Mouse (Mus musculus): Measurements from ENCODE around the gene Mvb12a.

Mvb12a gene

DNA sequence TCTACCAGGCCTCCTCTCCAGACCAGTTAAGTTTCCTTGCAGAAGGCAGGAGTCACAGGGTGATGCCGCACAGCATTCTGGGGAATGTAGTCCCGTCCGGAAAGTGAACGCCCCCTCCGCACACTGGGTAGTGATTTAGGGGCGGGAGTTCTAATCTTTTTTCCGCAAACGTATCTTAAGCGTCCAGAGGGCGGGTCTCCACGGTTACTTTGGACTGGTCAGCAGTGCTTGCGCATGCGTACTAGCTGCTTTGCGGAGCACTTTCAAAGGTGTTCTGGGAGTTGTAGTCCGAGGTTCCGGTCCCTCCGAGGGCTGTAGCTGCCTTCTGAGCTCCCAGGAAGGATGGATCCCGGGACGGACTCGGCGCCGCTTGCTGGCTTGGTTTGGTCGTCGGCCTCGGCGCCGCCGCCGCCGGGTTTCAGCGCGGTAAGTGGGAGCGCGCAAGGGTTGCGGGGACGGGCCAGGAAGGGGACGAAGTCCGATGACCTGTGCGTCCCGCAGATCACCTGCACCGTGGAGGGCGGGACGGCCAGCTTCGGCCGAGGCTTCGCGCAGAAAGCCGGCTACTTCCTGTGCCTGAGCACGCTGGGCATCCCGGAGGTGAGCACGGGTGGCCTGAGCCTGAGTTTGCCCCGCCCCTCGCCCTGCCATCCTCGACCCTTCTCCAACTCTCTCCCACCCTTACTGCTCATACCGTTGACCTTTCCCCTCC, at the start of gene Mvb12a:
Gene Mvb12a, plus strand, starts transcription at position 291 of the 712 bp plus-strand sequence.
- TF ChIP-seq GATA4 (IDR thresholded peaks at IDR 0.05; ENCODE audit: insufficient replicate concordance, low read length): peak; percentile 70; the same call in 1 of the 2 replicates

DNA sequence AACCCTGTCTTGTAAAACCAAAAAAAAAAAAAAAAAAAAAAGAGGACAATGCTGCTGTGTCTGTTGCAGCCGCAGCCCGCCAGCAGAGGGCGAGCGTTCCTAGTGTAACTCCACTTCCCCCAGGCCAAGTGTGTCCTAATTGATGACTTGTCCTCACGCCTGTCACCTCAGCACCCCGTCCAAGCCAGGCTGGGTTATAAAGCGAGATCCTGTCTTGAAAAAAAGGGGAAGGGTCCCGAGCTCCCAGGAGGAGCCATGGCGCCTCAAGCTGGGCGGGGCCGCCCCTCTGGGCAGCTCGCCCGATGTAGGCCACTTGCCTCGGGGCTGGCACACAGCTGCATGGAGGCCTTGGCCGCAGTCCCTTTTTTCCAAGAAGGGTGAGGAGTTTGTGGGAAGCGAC, 47.7 kb upstream of the Mvb12a start:
- TF ChIP-seq GATA4 (IDR thresholded peaks at IDR 0.05; ENCODE audit: insufficient replicate concordance, low read length): no peak

GRCm38 (mm10) chr8:71495811-71496210, 46.9 kb upstream of the Mvb12a start:
- no peak for TF ChIP-seq GATA4 (IDR thresholded peaks at IDR 0.05; ENCODE audit: insufficient replicate concordance, low read length)

GRCm38 (mm10) chr8:71496481-71496880, 46.2 kb upstream of the Mvb12a start:
- TF ChIP-seq GATA4 (IDR thresholded peaks at IDR 0.05; ENCODE audit: insufficient replicate concordance, low read length): peak; percentile 74; the same call in 1 of the 2 replicates

DNA sequence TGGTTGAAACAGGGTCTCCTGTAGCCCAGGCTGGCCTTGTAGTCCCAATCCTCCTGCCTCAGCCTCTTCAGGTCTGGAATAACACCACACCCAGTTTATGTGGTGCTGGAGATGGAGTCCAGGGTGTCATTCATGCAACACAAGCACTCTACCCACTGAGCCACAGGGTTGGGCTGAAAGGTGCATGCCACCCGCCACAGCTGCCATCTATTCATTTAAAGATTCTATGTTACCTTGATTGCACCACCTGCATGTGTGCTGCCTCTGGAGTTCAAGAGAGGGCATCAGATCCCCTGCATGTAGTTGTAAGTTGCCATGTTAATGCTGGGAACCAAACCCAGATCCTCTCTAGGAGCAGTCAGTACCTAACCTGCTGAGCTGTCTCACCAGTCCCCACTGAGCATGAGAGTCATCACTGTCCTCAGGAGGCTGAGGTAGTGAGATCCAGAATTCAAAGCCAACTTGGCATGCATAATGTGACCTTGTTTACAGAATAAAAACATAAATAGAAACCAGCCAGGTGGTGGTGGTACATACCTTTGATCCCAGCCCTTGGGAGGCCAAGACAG, 45.6 kb upstream of the Mvb12a start:
- no peak for TF ChIP-seq GATA4 (IDR thresholded peaks at IDR 0.05; ENCODE audit: insufficient replicate concordance, low read length)

DNA sequence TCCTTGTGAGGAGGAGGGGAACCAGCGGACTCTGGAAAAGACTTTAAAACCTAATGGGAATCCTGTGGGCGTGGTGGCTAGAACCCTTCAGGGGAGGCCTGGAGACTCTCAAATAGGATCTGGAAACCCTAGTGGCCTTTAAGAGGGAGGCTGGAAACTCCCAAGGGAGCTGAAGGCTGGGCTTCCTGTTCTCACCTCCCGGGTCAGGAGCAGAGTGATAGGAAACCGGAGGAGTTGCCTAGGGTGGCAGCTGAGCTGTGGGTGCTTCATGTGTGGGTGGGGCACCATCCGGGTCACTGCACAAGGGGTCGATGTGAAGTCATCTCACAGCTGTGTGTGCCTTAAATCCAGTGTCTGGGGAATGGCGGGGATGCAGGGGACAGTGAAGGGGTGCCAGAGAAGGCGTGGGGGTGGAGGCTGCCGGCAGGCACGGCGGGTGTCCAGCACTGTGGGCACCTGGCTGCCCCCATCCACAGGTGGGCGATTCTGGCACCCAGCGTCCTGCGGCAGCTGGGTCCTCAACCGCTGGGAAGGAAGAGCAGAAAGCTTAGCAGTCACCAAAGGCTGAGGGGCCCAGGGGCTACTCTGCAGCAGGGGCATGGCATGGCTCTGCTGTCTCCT, 44.7 kb upstream of the Mvb12a start:
- peak; percentile 58; the same call in 1 of the 2 replicates for TF ChIP-seq GATA4 (IDR thresholded peaks at IDR 0.05; ENCODE audit: insufficient replicate concordance, low read length)

- TF ChIP-seq GATA4 (IDR thresholded peaks at IDR 0.05; ENCODE audit: insufficient replicate concordance, low read length): no peak
Observed at GRCm38 (mm10) chr8:71498816-71499690, 43.7 kb upstream of the Mvb12a start.

- no peak for TF ChIP-seq GATA4 (IDR thresholded peaks at IDR 0.05; ENCODE audit: insufficient replicate concordance, low read length)
Observed at GRCm38 (mm10) chr8:71504349-71504748, 38.4 kb upstream of the Mvb12a start.

DNA sequence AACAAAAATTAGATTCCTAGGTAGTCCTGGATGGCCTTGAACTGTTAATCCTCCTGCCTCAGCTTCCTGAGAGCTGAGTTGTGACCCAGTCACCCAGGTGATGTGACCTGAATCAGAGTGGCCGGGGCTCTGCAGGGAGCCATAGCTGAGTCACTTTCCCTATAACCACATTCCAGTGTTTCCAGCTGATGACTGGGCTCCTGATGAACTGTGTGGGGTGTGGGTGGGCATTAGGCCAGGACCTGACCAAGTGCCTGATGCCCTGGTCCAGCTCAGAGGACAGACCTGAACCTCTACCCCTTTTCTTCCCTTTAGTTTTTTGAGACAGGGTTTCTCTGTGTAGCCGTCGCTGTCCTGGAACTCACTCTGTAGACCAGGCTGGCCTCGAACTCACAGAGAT, 37.4 kb upstream of the Mvb12a start:
- TF ChIP-seq GATA4 (IDR thresholded peaks at IDR 0.05; ENCODE audit: insufficient replicate concordance, low read length): no peak

DNA sequence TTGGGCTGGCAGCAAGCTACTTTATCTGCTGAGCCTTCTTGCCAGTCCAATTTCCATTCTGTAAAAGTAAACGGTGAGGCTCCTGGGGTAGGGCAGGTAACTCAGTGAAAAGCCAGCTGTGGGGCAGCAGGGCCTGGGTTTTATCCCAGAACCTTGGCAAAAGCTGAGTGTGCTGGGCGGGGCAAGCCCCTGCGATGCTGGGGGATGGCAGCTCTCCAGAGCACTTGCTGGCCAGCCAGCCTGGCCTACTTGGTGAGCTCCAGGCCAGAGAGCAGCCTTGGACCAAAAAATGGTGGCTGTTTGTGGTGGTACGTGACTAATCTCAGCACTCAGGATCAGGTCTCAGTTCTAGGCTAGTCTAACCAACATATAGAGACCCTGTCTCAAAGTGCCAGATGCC, 36.7 kb upstream of the Mvb12a start:
- TF ChIP-seq GATA4 (IDR thresholded peaks at IDR 0.05; ENCODE audit: insufficient replicate concordance, low read length): no peak

DNA sequence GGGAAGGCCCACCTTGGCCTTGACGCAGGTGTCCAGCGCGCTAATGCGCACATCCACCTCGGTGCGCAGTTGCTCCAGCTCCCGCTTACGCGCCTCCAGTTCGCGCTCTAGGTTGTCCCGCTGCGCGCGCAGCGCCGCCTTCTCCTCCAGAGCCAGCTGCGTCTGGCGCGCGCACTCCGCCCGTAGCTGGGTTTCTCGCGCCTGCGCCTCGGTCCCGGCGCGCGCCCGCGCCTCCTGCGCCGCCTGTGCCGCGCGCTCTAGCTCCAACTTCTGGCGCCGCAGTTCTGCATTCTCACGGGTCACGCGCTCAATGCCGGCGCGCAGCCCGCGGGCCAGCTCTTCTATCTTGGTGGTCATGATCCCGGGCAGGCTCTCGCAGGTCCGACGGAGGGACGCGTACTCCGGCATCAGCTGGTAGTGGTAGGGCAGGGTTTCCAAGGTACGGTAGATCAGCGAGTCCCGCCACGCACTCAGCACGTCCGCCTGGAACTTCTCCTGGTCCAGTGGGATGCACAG, 35.1 kb upstream of the Mvb12a start:
- peak; percentile 10; the same call in 1 of the 2 replicates for TF ChIP-seq GATA4 (IDR thresholded peaks at IDR 0.05; ENCODE audit: insufficient replicate concordance, low read length)

GRCm38 (mm10) chr8:71509316-71509715, 33.4 kb upstream of the Mvb12a start:
- no peak for TF ChIP-seq GATA4 (IDR thresholded peaks at IDR 0.05; ENCODE audit: insufficient replicate concordance, low read length)

GRCm38 (mm10) chr8:71511644-71512043, 31.1 kb upstream of the Mvb12a start, which contains the start of gene Plvap:
Gene Plvap, minus strand, starts transcription at chr8:71511752.
- peak; percentile 80; the same call in 1 of the 2 replicates for TF ChIP-seq GATA4 (IDR thresholded peaks at IDR 0.05; ENCODE audit: insufficient replicate concordance, low read length)

DNA sequence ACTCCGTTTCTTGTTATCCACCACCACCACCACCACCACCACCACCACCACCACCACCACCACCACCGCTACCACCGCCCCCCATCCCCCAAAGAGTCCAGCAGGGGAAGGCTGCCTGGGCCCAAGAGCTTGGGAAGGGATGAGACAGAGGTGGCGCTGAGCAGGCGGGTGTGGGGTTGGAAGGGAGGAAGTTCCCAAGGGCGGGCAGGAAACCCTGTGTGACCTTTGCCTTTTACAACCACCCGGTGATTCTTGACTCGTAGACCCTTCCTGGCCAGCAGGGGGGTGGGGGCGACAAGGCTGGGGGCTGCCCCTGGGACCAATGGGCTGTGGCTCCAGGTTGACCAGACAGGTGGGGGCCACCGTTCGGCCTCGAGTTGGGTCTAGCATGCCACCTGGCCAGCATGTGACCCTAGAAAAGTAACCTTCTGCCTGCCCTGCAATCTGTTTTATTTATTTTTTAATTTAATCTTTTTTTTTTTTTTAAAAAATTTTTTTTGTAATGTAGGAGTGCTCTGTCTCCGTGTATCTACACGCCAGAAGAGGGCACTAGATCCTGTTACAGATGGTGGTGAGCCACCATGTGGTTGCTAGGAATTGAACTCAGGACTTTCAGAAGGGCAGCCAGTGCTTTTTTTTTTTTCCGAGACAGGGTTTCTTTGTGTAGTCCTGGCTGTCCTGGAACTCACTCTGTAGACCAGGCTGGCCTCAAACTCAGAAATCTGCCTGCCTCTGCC, 29.5 kb upstream of the Mvb12a start:
- no peak for TF ChIP-seq GATA4 (IDR thresholded peaks at IDR 0.05; ENCODE audit: insufficient replicate concordance, low read length)

Data from liver, adult (tissue).